Mouse (Mus musculus) MEL-GATA-1-ER (cell line): Measurements from ENCODE around the gene Ogdh.
"Not testable (repeated sequence)": the region's sequence is repeated elsewhere in the genome, so short reads cannot be mapped to it uniquely, and the experiment has no call there.

ENCODE experiments used
- DNase-seq: peaks from one replicate; pipeline ENCODE4 v3.0.0-alpha.2; 2012; ENCODE audit warnings: low read depth; ENCODE audit errors: extremely low read depth

Ogdh gene

DNA sequence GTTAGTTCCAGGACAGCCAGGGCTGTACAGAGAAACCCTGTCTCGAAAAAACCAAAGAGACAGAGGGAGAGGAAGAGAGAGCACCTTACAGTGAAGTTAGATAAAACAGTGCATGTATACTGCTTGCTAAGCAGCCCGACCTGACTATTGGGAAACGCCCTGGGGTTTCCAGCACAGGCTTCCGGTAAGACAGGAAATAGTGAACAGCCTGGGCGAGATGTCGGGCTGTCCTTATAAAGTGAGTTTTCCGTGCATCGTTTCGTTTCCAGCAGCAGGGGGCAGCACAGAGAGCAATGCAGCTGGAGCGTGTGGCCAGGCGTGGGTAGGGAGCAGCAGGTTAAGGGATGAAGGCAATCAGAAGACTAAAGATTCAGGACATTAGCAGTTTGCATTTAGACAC is 74.5 kb downstream of the Ogdh start:
- peak; percentile 83 for DNase-seq

DNA sequence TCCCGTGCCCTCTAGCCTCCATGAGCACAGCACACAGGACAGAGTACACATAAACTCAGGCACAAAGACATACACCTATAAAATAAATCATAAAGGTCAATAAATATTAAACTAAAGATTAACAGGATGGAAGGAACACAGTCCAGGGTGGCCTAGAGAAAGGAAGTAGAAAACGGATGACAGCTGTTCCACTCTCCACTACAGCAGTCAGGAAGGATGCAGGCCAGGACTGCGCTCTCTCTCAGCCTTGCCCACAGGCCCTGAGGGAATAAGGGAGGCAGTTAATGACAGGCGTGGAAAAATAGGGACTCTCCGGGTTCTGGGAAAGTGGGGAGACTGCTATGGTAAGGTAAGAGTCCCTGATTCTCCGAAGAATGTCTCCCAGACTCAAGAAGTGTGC is 75.0 kb downstream of the Ogdh start:
- no peak for DNase-seq

DNA sequence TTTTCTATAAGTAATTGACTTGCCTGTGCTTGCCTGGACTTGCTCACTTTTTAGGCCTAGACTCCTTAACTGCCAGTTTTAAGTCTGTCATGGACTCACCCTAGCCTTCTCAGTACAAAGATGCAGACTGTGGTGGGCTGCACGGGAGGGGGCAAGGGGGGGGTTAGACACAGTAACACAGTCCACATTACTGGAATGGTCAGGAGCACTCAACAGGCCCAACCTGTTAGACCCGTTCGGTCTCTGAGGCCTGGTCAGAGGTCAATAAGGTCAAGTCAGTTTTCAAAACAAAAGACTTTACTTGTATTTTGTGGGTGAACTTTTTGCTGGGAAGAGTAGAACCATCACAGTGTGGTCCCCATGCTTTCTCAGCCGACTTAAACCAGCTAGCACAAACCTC is 75.7 kb downstream of the Ogdh start:
- DNase-seq: no peak

DNA sequence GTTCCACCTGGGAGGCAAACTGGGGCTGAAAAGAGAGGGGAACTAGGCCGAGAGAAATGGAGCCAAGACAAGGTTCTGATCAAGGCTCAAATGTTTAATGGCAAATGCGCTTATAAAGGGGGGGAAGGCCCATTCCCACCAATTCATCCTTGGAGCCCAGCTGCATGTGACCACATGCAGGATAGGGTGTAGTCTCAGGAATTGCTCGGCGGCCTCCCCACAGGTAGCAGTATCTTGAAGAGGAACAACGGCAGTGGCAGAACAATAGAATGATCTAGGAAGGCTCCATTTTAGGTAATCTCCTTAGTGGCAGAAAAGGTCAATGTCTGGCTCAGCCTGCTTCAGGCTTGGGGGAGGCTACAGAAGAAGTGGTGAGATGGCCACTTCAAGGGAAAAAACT is 76.6 kb downstream of the Ogdh start:
- DNase-seq: not testable (repeated sequence)

DNA sequence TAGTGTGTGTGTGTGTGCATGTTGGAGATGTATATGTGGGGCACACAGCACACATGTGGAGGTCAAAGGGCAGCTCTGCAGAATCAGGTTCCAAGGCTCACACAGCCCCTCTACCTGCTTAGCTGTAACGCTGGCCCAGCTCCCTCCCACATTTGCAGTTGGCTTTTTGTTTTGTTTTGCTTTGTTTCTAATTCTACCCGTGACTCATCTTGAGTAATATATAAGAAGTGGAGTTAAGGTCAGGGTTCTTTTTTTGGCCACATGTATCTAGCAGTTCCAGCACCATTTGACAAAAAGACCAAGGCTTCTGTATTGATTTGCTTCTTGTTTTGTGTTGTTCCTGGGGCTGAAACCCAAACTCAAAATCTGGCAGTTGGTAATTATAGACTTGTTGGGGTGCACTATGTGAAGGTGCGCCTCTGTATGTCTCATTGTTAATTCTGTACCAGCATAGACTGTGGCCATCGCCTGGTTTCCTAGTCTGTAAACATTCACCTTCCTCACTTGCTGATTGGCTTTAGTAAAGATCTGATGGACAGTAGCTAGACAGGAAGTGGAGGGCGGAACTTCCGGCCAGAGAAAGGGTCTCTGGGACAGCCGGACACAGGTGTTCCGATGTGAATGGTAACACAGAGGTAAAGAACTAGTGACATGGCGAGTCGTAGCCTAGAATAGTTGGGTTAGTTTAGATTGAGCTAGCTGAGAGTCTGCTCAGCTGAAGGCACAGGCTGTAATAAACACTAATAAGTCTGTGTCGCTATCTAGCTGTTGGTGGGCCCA is 80.1 kb downstream of the Ogdh start:
- no peak for DNase-seq

DNA sequence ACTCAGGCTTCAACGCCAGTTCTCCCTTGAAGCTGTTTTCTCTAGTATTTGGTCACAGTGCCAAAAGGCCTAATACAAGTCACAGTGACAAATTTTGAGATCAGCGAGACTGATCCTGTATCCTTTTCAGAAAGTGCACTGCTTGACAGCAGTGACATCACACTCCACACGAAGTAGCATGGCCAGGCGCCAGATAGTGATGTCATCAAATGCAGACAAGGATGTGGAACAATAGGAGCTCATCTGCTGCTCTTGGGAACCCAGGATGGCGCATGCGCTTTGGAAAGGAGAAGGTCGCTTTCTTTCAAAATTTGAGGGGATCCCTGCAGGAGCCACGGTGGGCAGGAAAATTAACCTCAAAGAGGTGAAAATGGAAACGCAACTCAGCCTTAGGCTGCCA is 81.4 kb downstream of the Ogdh start:
- DNase-seq: no peak

DNA sequence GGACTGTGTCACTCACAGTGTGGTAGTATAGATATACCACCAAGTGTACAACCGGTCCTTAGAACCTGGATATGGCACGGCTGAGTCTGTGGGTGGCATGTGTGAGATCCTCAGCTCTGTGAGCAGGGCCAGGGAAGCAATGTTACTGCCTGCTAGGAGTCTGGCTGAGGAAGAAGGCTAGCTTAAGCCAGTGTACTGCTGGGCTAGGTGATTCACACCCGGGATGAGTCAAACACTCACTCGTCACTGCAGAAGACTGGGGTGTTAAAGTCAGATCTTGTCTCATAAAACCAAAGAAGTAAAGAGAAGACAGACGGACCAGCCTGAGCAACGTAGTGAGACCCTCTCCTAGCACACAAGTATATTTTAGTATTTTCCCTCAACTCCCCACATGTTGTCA is 89.5 kb downstream of the Ogdh start:
- DNase-seq: no peak

DNA sequence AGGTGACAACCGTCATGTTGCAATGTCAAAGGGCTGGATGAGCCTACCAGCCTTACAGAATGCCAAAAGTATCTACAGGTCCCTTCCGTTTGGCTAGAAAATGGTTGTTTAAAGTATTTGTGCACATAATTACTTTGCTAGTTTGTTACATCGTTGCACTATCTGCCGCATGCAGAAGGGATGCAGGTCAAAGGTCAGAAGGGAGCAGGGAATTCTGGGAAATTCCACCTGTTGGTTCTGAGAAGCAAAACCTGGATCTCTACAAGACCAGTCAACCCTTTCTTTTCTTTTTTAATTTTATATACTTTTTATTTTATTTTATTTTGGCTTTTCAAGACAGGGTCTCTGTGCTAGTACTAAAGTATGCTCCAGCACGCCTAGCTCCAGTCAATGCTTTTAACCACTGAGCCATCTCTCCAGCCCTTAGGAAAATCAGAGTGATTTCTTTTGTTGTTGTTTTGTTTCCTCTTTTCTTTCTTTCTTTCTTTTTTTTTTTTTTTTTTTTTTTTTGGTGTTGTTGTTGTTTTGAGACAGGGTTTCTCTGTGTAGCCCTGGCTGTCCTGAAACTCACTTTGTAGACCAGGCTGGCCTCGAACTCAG is 96.8 kb downstream of the Ogdh start:
- no peak for DNase-seq

DNA sequence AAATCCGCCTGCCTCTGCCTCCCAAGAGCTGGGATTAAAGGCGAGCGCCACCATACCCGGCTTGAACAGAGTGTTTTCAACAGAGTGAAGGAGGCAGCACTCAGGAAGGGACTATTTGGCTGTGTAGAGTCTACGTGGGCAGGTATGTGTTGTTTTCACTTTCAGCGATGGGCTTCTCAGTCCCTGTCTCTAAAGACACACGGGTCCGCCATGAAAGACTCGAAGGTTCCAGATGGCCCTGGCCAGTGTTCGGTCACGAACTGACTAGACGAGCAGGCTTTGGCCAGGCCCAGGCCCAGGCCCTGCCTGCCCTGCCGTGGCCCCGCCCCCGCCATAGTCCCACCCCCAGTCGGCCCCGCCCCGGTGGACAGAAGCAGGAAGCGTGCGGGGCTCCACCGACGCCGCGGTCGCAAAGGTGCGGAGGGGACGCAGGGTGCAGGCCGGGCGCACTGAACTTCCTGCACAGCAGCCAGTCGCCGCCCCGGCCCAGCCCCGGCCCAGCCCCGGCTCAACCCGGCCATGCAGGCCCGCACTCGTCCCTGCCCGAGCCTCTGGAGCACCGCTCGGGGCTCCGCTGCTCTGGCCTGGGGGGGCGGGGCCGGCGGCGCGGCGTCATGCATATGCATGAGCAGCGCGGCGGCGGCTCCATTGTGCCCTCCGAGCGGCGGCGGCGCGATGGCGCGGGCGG is 97.4 kb downstream of the Ogdh start, which contains the start of gene Zmiz2:
TSS of gene Zmiz2 (plus strand) at position 349 of the 688 bp plus-strand sequence.
- peak; percentile 47 for DNase-seq

DNA sequence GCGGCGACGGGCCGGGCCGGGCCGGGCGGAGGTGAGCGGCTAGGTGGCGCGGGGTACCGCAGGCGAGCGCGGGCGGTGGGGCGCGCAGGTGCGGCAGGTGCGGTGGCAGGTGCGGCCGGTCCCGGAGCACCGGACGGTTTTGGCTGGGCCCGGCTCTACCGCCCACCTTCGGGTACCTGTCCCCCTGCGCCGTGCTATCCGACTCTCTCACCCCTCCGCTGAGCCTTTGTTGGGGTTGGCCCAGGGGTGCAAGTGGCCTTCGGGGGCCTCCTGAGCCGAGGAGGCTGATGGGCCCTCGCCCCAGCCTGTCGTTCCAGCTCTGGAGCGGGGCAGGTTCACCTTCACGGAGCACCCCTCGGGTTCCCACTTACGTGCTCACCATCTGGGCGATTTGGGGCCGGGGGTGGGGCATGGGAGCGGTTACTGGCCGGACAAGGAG is 98.1 kb downstream of the Ogdh start:
- no peak for DNase-seq

DNA sequence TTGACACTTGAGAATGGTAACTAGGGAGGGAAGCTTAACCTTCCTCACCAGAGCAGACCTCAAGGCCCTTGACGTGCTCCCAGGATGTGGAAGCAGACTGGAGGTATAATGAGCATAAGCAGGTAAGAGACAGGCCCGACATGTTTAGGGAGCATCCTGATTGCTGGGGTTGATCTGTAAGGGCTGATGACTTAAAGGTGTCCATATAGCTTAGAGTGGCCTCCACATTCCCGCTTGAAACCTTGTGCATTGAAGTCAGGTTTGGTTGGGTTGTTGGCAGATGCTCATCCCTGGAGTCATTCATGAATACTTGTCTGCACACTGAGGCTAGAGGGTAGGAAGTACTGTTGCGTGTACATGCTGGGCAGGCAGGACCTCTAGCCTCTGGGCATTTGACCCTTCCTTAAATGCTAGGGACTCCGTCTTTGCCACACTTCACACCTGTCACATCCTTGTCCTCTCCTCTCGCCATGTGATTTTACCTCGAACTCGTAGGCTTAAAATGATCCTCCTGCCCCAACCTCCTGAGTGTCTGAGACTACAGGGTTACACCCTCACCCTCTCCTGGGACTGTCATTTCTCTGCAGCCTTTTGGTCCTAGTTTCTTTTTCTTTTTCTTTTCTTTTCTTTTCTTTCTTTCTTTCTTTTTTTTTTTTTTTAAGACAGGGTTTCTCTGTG is 99.1 kb downstream of the Ogdh start:
- no peak for DNase-seq

DNA sequence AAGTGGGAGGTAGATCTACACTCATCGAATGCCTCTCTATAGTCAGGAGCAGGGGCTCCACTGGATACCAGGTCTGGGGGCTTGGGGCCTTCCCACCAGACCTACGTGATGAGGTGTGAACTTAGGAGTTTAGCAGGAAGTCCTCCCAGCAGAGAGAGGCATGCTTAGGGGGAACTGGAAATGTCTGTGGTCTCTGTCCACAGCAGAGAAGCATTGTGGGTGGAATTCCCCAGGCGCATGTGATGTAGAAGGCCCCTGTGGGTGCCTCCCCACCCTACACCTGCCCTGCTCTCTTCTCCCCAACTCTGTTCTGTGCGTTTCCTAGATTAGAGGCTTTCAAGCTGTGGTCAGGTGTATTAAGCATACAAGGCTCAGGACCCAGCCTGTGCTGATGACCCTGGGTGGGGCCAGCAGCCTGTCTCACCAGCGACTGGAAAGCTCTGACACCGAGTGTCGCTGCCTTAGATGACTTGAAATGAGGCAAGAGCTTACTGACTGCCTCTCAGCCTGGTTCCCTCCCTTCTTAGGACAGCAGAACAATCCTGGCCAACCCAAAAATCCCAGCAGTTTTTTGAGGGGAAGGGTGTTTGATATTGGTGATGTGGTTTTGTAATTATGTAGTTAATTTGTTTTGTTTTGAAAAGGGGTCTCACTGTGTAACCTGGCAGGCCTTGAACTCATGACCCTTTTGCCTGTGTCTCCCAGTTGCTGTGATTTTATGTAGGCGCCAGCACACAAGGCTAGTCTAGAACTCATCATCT is 100.3 kb downstream of the Ogdh start:
- DNase-seq: no peak

DNA sequence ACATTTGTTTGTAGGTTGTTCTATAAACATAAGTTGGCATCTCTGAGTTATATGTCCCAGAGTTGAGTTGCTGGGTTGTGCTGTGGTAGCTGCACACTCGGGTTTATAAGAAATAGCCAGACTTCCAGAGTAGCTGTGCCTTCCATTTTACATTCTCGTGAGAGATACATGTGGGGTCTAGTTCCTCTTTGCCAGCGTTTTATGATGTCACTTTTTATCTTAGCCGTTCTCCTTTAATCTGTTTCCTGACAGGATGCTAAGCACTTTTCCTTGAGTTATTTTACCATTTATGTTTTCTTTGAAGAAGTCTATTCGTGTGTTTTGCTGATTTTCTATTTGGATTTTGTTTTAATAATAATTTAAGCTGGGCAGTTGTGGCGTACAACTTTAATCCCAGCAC is 101.4 kb downstream of the Ogdh start:
- DNase-seq: peak; percentile 77

DNA sequence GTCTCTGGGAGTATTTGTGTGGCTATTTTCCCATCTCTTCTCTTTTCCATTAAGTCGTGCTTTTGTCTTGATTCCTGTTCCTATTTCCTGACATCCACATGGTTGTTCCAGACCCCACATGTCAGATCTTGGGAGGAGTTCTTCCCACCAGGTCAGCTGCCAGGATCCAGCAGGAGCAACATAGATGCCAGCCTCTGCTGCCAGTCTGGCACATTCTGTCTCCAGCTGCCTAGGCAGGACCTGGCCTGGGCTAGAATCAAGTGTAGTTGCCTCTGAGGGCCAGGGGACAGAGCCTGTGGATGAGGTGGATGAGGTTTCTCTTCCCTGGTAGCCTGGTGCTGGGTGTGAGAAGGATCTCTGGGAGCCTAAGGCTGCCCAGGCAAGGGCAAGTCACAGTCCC is 102.4 kb downstream of the Ogdh start:
- no peak for DNase-seq

DNA sequence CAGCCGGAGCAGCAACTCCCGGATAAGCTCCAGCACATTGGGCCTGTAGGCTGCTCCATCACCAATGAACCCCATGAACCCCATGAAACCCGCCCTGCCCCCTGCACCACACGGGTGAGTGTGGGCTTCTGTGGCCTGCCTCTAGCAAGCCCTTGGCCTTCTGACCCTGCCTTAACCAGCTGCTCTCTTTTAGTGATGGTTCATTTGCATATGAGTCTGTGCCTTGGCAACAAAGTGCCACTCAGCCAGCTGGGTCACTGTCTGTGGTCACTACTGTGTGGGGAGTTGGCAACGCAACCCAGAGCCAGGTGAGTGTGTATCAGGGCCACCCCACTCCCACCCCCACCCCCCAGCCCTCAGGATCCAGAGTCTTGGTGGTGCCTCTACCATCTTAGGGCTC is 104.1 kb downstream of the Ogdh start:
- DNase-seq: no peak

DNA sequence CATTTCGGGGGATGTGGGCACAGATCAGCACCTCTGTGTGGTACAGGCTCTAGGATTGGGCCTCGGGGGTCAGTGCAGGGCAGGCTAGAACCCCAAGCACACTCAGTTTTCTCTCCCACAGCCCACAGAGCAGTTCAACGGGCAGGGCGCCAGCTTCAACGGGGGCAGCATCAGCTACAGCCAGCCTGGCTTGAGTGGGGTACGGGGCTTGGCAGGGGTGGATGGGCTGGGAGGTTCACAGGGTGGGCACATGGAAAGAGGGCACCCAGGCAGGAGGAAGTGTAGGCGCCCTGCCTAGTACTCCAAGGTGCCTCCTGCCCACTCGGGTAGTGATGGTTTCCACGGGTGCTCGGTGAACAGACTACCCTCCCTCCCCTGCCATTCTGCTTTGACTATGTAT is 106.7 kb downstream of the Ogdh start:
- no peak for DNase-seq

DNA sequence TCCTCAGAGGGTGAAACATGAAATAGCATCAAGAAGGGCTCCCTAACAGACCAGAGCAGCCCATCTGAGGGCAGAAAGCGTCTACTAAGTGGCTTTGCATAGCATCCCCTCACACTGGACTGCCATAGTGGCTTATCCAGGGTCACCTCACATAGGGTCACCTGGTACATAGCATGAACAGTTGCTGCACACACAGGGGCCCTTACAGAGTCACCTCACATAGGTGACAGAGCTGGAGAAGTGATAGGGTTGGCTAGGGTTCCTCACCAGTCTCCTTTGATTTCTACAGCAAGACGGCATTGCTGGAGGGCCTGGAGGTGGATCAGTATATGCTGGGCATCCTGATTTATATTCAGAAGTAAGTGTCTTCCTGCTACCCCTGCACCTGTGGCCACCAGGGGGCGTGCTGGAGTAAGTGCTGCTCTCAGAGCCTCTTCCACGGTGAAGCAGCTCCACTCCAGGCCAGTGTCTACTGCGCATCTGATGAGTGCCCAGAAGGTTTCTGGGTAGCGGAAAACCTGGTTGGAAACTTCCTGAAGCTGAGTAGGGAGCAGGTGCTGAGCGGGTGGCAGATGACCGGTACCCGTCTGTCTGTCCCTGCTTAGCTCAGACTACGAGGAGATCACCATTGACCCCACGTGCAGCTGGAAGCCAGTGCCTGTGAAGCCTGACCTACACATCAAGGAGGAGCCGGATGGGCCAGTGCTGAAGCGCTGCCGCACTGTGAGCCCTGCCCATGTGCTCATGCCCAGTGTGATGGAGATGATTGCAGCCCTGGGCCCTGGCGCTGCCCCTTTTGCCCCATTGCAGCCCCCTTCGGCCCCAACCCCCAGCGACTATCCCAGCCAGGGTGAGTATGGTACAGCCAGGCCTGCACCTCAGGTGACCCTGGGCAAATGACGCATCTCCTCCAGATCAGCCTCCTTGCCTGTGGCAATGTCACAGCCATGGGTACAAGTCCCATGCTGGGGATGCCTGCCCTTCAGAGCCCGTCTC is 111.4 kb downstream of the Ogdh start:
- no peak for DNase-seq

DNA sequence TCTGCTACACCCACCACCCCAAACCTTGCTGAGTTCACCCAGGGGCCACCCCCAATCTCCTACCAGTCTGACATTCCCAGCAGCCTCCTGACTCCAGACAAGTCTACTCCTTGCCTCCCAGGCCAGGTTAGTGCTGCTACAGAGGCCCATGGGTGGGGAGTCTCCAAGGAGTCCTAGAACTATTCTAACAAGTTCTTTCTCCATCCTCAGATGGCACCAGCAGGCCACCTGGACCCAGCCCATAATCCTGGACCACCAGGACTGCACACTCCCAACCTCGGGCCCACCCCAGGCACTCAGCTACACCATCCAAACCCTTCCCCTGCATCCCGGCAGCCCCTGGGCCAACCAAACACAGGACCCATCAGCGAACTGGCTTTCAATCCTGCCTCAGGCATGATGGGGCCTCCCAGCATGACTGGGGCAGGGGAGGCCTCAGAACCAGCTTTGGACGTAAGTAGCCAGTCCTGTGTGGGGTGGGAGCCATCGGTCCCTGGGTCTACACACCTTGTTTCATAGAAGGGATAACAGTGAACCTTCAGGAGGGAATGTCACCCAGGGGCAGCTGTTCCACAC is 112.5 kb downstream of the Ogdh start:
- DNase-seq: no peak

DNA sequence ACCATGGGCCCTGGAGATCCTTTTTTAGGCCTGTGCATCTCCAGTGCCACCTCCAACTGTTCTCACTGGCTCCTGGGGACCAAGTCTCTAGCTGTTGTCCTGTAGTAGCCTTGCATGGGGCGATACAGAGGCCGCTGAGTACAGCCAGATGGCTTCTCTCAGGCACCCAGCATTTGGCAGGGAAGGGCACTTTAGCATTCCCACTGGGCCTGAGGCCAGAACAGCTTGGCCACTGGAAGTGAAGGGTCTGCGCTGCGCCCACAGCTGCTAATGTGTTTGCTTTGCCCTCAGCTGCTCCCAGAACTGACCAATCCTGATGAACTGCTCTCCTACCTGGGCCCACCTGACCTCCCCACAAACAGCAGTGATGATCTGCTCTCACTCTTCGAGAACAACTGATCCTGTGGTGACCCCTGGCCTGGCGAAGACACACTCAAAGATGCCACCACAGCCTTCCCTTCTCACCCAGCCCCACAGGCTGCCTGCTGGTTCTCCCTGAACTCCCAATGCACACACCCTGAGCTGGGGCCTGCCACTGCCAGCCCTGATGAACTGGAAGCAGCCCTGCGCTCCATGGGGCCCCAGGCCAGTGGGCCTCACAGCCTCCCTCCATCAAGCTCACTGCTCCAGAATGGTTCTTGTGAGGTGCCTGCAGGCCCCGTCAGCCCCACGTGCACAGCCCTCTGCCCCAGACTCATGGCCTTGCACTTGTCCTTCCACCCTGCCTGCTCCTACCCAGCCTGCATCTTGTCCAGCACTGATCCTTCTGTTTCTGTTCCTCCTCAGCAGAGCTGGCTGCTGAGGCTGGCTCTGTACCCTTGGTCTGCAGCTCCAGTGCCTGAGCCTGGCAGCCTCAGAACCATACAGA is 113.5 kb downstream of the Ogdh start:
- no peak for DNase-seq
